Mouse (Mus musculus) lung, postnatal 14 days (tissue): ENCODE results near the gene Kcnip4.

Source experiments
- DNase-seq: peaks from one replicate; pipeline ENCODE4 v3.0.0; 2021

The Kcnip4 gene

DNA sequence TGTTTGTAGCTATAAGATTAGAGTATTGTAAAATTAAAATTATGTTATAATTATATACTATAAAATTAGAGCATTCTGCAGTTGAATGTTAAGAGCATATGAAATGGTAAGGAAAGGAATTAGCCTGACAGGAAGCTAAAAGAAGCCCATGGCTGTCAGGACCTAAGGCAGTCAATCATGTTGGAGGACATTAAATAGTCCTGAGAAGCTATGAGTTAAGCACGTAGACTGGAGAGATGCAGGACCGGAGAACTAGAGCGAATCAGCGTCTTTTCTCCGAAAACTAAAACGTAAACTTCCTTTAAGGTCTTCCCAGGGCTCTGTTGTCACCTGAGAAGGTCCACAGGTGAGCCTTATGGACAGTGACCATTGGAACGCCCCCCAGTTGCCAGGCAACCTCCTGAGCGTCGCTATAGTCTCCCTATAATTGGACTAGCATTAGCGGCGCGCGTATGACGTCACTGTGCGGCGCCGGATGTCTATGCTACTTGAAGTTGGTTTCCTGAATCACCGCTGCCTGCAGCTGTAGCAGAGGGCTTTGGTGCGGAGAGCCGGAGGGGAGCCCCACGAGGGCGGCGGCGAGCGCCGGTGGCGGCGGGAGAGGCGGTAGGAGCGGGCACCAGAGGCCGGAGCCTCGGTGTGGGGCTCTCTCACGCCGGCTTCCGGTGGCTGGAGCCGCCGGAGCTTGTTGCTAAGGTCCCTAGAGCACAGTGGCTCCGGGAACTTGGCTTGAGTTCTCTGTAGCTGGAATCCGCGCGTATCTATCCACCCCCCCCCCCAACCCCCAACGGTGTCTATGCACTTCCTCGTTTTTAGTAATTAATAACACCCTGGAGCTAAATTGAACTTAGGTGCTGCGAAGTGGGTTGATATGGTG is 1152.6 kb downstream of the Kcnip4 start:
- peak; percentile 93 for DNase-seq

DNA sequence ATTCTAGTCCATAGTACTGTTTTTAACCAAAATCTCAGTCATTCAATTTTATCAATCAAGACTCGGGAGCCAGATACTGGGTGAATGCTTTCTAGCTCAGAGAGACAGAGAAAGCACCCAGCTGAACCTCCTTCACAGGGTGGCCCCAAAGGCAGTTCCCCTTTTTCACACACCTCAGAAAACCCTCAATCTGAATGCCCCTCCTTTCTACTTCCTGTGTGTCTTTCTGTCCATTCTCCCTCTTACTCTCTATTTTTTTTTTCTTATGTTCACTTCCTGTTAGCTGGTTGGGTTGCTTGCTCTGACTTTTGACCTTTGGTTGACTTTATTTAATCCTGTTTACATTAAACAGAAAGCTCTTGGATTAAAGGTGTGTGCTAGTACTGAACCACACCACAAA is 1175.4 kb downstream of the Kcnip4 start:
- no peak for DNase-seq

DNA sequence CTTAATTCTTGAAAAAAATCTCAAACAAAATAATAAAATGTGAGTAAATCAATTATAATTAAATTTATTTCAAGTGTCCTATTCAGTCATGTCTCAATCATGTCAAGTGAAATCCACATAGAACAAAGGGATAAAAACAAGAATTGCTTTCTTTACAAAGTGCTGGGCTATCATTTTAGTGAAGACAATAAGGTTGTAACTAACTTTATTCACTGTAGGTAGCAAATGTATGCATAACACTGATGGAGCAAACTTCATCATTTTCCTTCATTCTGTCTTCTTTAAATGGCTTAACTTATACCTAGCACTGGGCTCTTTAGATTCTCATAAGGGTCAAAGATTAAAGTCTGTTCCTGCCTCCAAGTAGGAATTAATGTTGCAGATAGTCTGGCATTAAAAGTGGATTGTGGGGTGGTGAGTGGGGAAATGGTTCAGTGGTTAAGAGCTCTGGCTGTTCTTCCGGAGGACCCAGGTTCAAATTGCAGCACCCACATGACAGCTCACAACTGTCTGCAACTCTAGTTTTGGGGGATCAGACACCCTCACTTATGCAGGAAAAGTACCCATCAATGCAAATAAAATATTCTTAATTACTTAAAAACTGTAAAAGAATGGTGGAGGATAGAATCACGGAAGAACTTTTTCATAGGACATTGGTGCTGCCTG is 1178.6 kb downstream of the Kcnip4 start:
- no peak for DNase-seq

DNA sequence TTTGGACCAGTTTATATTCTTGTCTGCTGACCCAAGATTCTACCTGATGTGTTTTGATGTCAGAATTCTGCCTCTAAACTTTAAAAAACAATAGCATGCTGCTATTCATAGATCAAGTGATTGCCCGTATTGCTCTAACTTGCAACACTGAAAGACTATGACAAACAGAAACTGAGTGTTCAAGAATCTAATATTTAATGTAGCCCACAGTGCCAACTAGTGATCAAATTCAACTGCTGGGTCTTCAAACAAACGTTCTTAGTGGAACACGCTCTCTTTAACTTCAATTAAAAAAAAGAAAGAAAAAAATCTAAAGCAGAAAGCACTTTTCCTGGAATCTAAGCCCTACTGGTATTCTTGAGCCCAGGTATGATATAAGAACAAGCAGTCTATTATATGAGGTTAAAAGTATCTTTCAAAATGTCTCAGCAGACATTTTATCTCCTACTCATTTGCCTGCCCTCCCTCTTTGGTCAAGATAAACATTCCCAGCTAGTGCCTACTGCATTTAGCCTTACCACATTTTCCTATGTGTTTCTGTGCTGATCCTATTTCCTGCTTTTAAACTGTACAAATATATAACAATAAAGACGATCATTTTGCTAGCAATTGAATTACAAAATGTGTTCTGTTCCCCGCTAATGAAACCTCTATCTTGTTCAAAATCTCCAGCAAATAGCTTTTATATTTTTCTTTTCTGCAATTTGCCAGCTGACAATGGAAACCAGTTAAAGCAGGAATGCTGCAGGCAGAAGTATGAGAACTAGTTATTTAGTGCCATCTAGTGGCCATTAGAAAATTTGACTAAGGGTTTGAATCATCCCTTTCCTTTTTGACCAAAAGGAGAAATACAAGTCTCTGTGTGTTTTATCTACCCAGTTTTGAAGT is 1179.4 kb downstream of the Kcnip4 start:
- DNase-seq = no peak

DNA sequence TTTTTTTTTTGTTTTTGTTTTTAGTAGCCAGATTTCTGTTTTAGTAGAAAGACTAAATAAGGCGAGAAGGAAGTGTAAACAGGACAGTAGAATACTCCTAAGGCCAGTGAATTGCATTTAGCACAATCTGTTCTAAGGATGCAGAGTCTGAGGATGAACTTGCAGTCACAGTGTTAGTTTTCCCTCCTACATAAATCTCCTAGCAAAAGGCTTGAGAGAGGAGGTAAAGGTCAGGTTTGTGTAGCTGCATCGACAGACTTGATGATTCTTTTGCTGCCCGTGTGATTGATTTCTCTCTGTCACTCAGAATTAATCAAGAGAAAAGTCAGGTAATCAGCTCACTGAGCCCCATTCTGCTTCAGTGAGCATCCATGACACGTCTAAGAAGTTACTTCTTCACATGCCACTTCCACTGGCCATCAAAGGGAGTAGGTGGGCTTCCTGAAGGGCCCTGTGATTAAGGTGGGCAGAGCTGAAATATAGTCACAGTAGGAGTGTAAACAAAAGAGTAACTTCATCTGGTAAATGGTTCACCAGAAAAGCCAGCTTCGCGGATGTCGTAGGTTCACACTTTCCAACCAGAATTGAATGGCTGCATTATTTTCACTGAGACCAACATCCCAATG is 1183.8 kb downstream of the Kcnip4 start:
- no peak for DNase-seq
